Mouse (Mus musculus) left cerebral cortex, postnatal 10 days (tissue): ENCODE results near the gene Zscan2. TPM values are rescaled to one million over a fixed set of nuclear protein-coding genes. Genes with fewer than 3 reads are reported as not detected.
A peak's percentile ranks its signal among the peaks of the same experiment; 100 is the strongest.

Experiments
- DNase-seq, 2 experiments: peaks; one replicate each; pipeline ENCODE4 v3.0.0; 2021 to 2022; ENCODE audit warnings: low spot score in 2 of 2, mixed read lengths in 1 of 2; ENCODE audit errors: extremely low spot score in 1 of 2
- intact Hi-C: fragments of 180-260 bp; cut with DNase I; formaldehyde crosslinking; loops from one replicate; pipeline ENCODE4 v1.15.1; 2025
- total RNA-seq, 2 experiments: library from RNA; stranded (reverse); gene quantifications; 2 replicates each; pipeline ENCODE4 v1.2.3; 2021

Gene Zscan2
- total RNA-seq, 2 experiments from 2014 or later = 12.5 to 14.2 TPM

- DNase-seq = no peak
- intact Hi-C loops = no loop called here
Measured at GRCm38 (mm10) chr7:80840937-80841336, 19.8 kb upstream of the Zscan2 start.

GRCm38 (mm10) chr7:80842132-80842531, 18.6 kb upstream of the Zscan2 start:
- DNase-seq = no peak
- intact Hi-C loops = no loop called here

GRCm38 (mm10) chr7:80843176-80843575, 17.5 kb upstream of the Zscan2 start:
- intact Hi-C loops = no loop called here
- DNase-seq = no peak

- intact Hi-C loops = no loop called here
- DNase-seq = no peak
Measured at GRCm38 (mm10) chr7:80843910-80844640, 16.6 kb upstream of the Zscan2 start.

GRCm38 (mm10) chr7:80844691-80845090, 16.0 kb upstream of the Zscan2 start:
- no peak for DNase-seq
- intact Hi-C loops = loop anchor here (5.0 kb wide), 2 partner anchors 37 to 102 kb away; no protein-coding TSS in a partner anchor

GRCm38 (mm10) chr7:80845621-80846279, 15.0 kb upstream of the Zscan2 start:
- no peak for DNase-seq
- intact Hi-C loops = loop anchor here (5.0 kb wide), 2 partner anchors 38 to 103 kb away; no protein-coding TSS in a partner anchor

- intact Hi-C loops = loop anchor here (5.0 kb wide), 2 partner anchors 39 to 104 kb away; no protein-coding TSS in a partner anchor
Measured at GRCm38 (mm10) chr7:80846280-80846678, 14.4 kb upstream of the Zscan2 start.

GRCm38 (mm10) chr7:80846709-80847108, 14.0 kb upstream of the Zscan2 start:
- intact Hi-C loops = loop anchor here (5.0 kb wide), 2 partner anchors 39 to 104 kb away; no protein-coding TSS in a partner anchor
- no peak for DNase-seq

More at GRCm38 (mm10) chr7:80846280-80846678, 14.4 kb upstream of the Zscan2 start:
- no peak for DNase-seq

GRCm38 (mm10) chr7:80849267-80849666, 11.5 kb upstream of the Zscan2 start:
- intact Hi-C loops = loop anchor here (5.0 kb wide), 2 partner anchors 42 to 107 kb away; no protein-coding TSS in a partner anchor
- no peak for DNase-seq

GRCm38 (mm10) chr7:80849710-80850109, 11.0 kb upstream of the Zscan2 start:
- intact Hi-C loops = loop anchor here (5.0 kb wide), 2 partner anchors 42 to 107 kb away; no protein-coding TSS in a partner anchor

GRCm38 (mm10) chr7:80850520-80850919, 10.2 kb upstream of the Zscan2 start:
- intact Hi-C loops = no loop called here
- DNase-seq = no peak

More at GRCm38 (mm10) chr7:80849710-80850109, 11.0 kb upstream of the Zscan2 start:
- DNase-seq = peak in 1 of 2 experiments; percentile 38

GRCm38 (mm10) chr7:80853218-80853617, 7.5 kb upstream of the Zscan2 start:
- intact Hi-C loops = no loop called here
- no peak for DNase-seq

- intact Hi-C loops = loop anchor here (5.0 kb wide), 1 partner anchor 302 kb away; no protein-coding TSS in a partner anchor
Measured at GRCm38 (mm10) chr7:80855316-80855715, 5.4 kb upstream of the Zscan2 start.

GRCm38 (mm10) chr7:80857181-80857580, 3.5 kb upstream of the Zscan2 start:
- DNase-seq = peak; percentile 60 to 83
- intact Hi-C loops = loop anchor here (5.0 kb wide), 1 partner anchor 300 kb away; no protein-coding TSS in a partner anchor

More at GRCm38 (mm10) chr7:80855316-80855715, 5.4 kb upstream of the Zscan2 start:
- DNase-seq = no peak

GRCm38 (mm10) chr7:80860227-80860626, 493 bp upstream of the Zscan2 start:
- intact Hi-C loops = no loop called here
- DNase-seq = peak in 1 of 2 experiments; percentile 75

- intact Hi-C loops = no loop called here
- no peak for DNase-seq
Measured at GRCm38 (mm10) chr7:80862475-80862874, 1.8 kb downstream of the Zscan2 start.

GRCm38 (mm10) chr7:80863520-80863919, 2.8 kb downstream of the Zscan2 start:
- intact Hi-C loops = no loop called here
- DNase-seq = no peak

GRCm38 (mm10) chr7:80864151-80864550, 3.4 kb downstream of the Zscan2 start:
- intact Hi-C loops = no loop called here
- no peak for DNase-seq

- peak in 1 of 2 experiments; percentile 43 for DNase-seq
- intact Hi-C loops = no loop called here
Measured at GRCm38 (mm10) chr7:80864831-80865230, 4.1 kb downstream of the Zscan2 start.
